Mouse (Mus musculus): ENCODE results near the gene Man1a2. TPM values are rescaled to one million over a fixed set of nuclear protein-coding genes. Genes with fewer than 3 reads are reported as not detected.
A peak's percentile ranks its signal among the peaks of the same experiment; 100 is the strongest.

Man1a2 gene
- total RNA-seq, 2 experiments from 2014 or later: 97.8 to 113 TPM

DNA sequence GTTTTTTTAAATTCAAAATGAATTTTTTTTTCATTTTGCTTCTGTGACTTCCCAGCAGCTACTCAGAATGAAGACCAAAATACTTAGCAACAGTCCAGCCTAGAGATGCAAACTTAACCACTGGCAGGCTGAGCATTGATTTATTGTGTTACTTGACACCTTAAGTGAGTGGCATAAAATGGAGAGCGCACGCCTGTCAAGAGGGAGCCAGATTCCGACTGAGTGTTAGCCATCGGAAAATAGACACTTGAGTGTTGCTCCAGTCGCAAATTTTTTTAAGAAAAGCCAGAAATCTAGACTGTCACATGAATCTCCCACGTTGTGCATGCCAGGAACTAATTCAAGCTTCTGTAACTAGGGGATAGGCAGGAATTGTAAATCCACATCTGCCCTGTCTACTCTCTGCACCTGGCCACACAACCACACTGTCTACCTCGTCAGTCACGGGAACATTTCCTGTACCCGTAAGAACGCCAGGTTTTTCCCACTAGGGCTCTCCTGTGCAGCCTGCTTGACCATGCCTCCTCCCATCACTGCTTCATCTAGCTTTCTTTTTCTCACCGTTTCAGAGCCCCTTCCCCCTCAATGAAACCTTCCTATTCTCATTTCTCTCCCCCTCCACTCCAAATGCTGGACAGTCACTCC lies 3.7 kb downstream of the Man1a2 start:
- Histone ChIP-seq H3K27ac (no peak overlapping the region), H3K4me3 (peak overlapping the region; percentile 95)
- no peak for DNase-seq (ENCODE audit: low spot score in 2 of 2)
- no peak for TF ChIP-seq CTCF (conservative IDR thresholded peaks at IDR 0.05)

DNA sequence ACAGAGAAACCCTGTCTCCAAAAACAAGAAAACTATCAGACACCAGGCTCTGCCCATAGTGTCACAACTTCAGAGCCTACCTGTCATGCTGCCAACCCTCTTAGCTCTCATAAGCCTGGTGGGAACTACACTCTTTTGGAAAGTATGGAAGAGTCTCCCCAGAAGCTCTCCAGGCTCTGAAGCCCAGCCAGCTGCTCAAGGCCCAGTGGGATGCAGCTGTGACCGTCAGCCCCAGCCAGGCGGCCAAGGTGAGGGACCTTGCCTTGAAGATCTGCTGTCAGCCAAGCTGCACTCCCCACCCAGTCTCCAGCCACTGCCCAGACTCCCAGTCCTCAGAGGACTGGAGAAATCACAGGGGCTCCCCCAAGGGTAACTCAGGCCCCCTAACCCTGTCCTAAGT lies 5.1 kb downstream of the Man1a2 start:
- no peak overlapping the region for H3K27ac ChIP-seq
- H3K4me3 ChIP-seq: no peak overlapping the region
- no peak for DNase-seq (ENCODE audit: low spot score in 2 of 2)

DNA sequence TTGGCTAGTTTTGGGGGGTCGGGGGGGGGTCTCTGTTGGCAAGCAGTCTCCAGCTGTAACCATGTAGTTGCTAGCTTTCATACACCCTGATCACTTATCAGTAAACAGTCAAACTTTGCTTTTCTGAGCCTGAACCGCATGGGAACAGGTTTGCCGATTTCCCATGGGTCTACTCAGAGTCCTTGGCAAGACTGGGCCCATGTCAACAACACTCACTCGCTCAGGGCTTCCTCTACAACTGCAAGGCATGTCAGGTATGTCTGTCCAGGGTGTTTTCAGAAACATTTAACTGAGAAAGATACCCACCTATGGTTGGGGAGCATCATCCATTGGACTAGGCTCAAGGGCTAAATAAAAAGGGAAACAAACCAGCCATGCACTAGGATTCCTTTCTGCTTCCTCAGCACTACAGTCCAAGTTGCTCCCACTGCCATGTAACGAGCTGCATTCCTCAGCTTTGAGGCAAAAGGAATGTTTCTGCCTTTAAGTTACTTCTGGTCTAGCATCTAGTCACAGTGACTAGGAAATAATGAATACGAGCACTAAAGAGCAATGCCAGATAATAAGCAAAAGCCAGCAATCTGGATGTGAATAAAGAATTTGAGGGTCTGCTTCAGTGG lies 6.2 kb downstream of the Man1a2 start:
- DNase-seq (ENCODE audit: low spot score in 2 of 2): no peak
- no peak for TF ChIP-seq CTCF (conservative IDR thresholded peaks at IDR 0.05)
- no peak overlapping the region for H3K27ac ChIP-seq
- H3K4me3 ChIP-seq: no peak overlapping the region

More for the DNA sequence above, 5.1 kb downstream of the Man1a2 start:
- TF ChIP-seq CTCF (conservative IDR thresholded peaks at IDR 0.05): no peak

DNA sequence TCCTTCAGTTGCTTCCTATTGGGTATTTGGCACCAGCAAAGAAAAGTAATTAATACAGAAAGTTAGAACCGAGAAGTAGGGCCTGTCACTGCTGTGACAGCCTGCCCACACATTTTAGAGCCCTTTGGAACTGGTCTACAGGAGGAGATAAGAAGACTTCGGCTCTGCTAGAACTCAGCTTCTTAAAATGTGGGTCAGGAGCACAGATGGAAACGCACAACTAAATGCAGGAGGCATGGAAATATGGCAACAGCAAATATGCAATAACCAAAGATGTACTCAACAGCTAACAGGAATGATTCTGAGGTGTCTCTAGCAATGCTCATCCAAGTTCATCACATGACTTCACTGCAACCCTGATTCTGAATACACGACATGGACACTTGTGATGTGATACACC lies 10.2 kb downstream of the Man1a2 start:
- TF ChIP-seq CTCF (conservative IDR thresholded peaks at IDR 0.05): no peak
- Histone ChIP-seq H3K4me3 (no peak overlapping the region), H3K27ac (no peak overlapping the region)
- no peak for DNase-seq (ENCODE audit: low spot score in 2 of 2)

DNA sequence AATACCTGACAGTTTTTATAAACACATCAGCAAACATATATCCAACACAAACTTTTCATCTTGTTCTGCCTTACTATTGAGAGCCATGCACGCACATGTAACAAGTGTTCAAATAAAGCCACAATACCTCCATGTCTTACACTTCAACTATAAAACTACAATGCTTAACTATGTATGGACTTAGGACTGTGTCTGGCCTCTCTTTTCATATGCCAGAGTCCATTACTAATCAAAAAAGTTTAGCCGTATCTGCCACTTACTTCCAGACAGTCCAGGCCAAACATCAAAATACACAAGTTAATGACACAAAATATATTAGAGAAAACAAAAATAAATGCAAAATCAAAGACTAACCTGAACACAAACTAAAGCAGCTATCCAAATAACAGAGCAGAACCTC lies 14.9 kb downstream of the Man1a2 start:
- H3K4me3 ChIP-seq: no peak overlapping the region
- no peak for TF ChIP-seq CTCF (conservative IDR thresholded peaks at IDR 0.05)
- DNase-seq (ENCODE audit: low spot score in 2 of 2): no peak
- H3K27ac ChIP-seq: no peak overlapping the region

DNA sequence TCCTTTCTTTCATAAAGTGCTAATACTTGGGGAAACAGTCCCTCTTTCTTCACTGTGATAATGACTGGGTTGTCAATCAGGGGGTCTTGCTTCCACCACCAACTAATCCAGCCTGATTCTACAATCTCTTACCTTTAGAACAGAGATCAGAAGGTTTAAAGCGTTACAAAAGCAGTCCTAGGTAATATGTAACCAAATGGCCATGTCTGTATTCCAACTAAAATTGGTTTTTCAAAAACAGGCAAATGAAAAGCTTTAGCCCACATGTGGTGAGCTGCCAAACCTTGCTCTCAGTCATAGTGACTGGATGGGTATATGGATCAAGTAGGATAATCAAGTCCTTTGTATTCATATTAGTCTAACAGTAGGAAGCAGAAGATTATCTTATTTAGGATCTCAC lies 32.0 kb downstream of the Man1a2 start:
- no peak for DNase-seq (ENCODE audit: low spot score in 2 of 2)
- Histone ChIP-seq H3K4me3 (no peak overlapping the region), H3K27ac (no peak overlapping the region)
- TF ChIP-seq CTCF (conservative IDR thresholded peaks at IDR 0.05): no peak

DNA sequence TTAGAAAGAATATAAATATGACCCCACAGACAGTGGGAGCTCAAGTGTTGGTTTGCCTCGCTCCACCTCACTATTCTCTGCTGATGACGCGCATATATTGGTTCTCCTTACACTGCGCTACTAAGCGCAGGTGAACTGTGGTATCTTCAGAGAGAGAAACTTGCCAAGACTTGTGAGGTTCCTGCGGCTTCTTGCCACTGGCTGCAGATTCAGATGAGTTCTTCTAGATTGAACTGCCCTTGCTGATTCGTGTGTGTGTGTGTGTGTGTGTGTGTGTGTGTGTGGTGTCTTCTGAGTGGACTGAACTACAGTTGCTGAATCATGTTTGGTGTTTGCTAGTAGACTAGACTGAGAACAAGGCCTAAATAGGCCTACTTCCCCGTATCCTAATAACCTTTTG lies 43.7 kb downstream of the Man1a2 start:
- Histone ChIP-seq H3K27ac (no peak overlapping the region), H3K4me3 (no peak overlapping the region)
- no peak for DNase-seq (ENCODE audit: low spot score in 2 of 2)
- TF ChIP-seq CTCF (conservative IDR thresholded peaks at IDR 0.05): no peak

DNA sequence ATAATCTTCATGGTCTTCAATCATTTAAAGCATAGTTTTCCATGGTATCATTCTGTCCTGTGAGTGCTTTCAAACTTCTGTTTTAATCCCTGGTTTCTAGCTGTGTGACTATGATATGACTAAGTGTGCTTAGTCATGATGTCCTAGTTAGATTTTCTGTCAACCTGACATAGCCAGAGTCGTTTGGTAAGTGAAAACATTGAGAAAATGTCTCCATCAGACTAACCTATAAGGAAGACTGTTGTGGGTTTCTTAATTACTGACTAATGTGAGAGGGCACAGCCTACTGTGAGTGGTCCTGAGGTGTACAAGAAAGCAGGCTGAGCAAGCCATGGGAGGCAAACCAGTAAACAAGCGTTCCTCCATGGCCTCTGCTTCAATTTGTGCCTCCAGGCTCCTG lies 49.0 kb downstream of the Man1a2 start:
- TF ChIP-seq CTCF (conservative IDR thresholded peaks at IDR 0.05): no peak
- no peak for DNase-seq (ENCODE audit: low spot score in 2 of 2)
- no peak overlapping the region for H3K27ac ChIP-seq
- H3K4me3 ChIP-seq: no peak overlapping the region

DNA sequence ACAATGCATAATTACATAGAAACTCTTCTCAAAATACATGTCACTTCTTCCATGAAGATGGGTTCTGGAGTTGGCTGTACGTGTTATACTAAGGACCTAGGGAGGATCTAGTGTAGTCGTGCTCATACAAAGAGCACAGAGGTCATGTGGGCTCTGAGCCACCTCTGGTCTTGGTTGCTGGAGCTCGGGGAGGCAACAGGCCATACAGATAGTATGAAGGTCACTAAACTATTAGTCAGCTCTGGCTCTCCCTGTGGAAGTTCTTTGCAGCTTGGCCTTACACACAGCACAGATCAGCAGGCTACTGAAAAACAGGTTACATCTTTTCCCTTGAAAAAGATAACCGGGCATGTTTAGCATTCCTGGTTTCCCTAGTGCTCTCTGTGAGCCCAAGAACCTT lies 50.5 kb downstream of the Man1a2 start:
- H3K4me3 ChIP-seq: no peak overlapping the region
- no peak overlapping the region for H3K27ac ChIP-seq
- DNase-seq (ENCODE audit: low spot score in 2 of 2): no peak
- TF ChIP-seq CTCF (conservative IDR thresholded peaks at IDR 0.05): no peak

DNA sequence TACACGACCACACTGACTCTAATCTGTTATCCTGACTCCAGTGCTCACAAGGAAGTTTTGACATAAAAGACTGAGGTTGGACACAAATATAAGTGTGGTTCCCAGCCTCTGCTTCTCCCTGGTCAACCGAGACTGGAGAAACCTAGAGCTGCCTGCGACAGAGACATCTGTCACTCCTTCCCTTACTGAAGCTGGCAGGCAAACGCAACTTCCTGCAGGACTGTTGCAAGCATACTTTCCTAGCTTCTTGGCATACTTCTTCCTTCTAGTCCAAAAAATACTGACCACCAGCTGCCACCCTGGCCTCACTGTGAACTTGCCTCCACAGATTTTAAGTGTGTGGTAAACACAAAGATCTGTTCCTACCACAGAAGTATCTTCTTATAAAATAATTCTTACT lies 66.8 kb downstream of the Man1a2 start:
- H3K4me3 ChIP-seq: no peak overlapping the region
- DNase-seq (ENCODE audit: low spot score in 2 of 2): no peak
- no peak overlapping the region for H3K27ac ChIP-seq
- no peak for TF ChIP-seq CTCF (conservative IDR thresholded peaks at IDR 0.05)

DNA sequence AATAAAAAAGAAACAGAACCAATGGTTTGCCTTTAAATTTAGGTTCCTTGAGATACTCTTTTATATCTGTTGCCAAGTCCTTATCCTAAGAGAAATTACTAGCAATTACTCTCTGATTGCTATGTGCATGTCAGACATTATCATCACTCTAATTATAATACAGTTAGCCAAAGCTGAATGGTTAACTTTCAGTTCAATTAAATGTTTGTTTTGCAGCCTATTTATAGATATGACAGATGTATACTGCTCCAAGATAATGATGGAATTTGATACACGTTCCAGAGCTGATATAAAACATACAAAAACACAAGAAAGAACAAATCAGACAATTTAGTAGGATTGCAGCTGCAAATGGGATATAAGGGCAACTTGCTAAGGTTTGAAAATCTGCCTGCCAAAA lies 74.4 kb downstream of the Man1a2 start:
- TF ChIP-seq CTCF (conservative IDR thresholded peaks at IDR 0.05): no peak
- Histone ChIP-seq H3K27ac (0 out of 2 replicates have a peak overlapping the region, but pooled peaks have one; percentile 21), H3K4me3 (no peak overlapping the region)
- no peak for DNase-seq (ENCODE audit: low spot score in 2 of 2)

DNA sequence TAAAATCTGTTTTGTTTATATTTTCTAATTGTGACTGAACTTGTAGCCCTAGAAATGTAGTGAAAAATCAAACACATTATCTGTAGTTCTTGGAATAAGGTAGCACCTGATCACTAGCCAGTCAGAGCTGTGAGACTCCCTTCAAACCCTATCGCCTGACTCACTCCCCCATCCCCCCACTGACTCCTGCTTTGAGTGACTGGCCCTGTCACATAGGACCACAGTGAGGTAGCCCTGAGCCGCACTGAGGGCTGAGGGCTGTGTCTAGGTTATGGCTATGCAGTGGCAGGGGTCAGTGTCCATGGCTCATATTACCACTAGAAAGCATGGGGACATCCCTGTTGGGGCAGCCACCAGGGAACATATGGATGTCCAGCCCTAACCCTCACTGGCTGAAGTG lies 80.8 kb downstream of the Man1a2 start:
- Histone ChIP-seq H3K4me3 (no peak overlapping the region), H3K27ac (peak overlapping the region; percentile 57)
- DNase-seq (ENCODE audit: low spot score in 2 of 2): no peak
- no peak for TF ChIP-seq CTCF (conservative IDR thresholded peaks at IDR 0.05)

DNA sequence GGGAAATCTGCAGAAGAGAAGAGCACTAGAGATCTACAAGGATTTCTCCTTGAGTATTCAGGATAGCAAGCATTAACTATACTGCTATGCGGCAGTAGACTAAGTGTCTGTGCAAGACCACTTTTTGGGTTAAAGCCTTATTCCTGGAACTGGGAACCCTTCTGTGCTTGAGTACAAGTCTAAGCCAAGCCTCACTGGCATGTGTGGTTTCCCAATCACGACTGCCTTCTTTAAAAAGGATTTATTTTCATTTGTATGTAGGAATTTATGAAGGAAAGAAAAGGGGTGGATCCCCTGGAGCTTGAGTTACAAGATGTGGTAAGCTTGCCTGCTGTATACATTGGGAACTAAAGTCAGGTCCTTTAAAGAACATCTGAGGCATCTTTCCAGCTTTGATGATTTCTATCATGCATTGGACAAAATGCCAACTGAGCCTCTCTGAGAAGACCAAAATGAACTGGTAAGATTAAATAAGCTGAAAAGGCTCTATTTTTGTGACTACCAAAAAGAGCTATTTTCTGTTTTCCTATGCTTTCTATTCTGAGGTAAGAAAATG lies 86.0 kb downstream of the Man1a2 start:
- H3K27ac ChIP-seq: no peak overlapping the region
- TF ChIP-seq CTCF (conservative IDR thresholded peaks at IDR 0.05): no peak
- no peak overlapping the region for H3K4me3 ChIP-seq
- no peak for DNase-seq (ENCODE audit: low spot score in 2 of 2)

DNA sequence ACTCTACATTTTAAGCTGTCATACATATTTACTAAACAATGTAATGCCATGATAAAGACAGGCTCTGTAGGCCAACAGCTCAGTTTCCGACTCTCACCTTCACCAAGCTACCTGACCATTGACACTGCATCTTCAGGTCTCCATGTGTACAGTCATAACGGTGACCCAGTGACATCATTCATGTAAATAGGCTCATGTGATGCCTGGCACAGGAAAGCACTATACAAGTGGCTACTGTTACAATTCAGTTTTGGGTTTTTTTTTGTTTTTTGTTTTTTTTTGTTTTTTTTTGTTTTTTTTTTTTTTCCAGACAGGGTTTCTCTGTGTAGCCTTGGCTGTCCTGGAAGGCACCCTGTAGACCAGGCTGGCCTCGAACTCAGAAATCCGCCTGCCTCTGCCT lies 94.2 kb downstream of the Man1a2 start:
- no peak for TF ChIP-seq CTCF (conservative IDR thresholded peaks at IDR 0.05)
- H3K4me3 ChIP-seq: no peak overlapping the region
- no peak overlapping the region for H3K27ac ChIP-seq
- no peak for DNase-seq (ENCODE audit: low spot score in 2 of 2)
